Mouse (Mus musculus): ENCODE data around the gene Car9. TPM values are rescaled to one million over a fixed set of nuclear protein-coding genes. Genes with fewer than 3 reads are reported as not detected.

The Car9 gene
- total and polyA plus RNA-seq, 2 experiments from 2014 or later: 0.05 to 1.1 TPM

GRCm38 (mm10) chr4:43527880-43528279, 21.1 kb downstream of the Car9 start:
- DNase-seq (ENCODE audit: low spot score) (no peak), ATAC-seq (ENCODE audit: low FRiP score) (no peak)
- H3K4me2 ChIP-seq (ENCODE audit: low read depth, low read length, poor library complexity, severe bottlenecking): no peak overlapping the region
- no peaks in the 10 kb centered on the region for H3K9me3 ChIP-seq (ENCODE audit: low read length)
- no peak overlapping the region for H3K27ac ChIP-seq (ENCODE audit: low read depth, low read length)
- peak; percentile 53 for TF ChIP-seq CTCF (IDR thresholded peaks at IDR 0.05)
- no peak overlapping the region for H3K9ac ChIP-seq (replicated peaks; ENCODE audit: low read length, poor library complexity, severe bottlenecking)
- H3K4me3 ChIP-seq (ENCODE audit: low read depth, low read length): no peak overlapping the region
- H3K4me1 ChIP-seq (ENCODE audit: insufficient read depth, low read length): peaks cover 7% of the 10 kb centered on the region; the same call in 1 of the 2 replicates
- WGBS: 60% methylated on average over 5 of the region's 5 CpGs
- H3K27me3 ChIP-seq (ENCODE audit: insufficient read depth, low read length): peaks cover 10% of the 10 kb centered on the region
- H3K36me3 ChIP-seq (ENCODE audit: insufficient read depth, low read length): peaks cover 19% of the 10 kb centered on the region

GRCm38 (mm10) chr4:43528487-43528886, 21.7 kb downstream of the Car9 start:
- no peak for ATAC-seq (ENCODE audit: low FRiP score)

GRCm38 (mm10) chr4:43530081-43530501, 23.3 kb downstream of the Car9 start:
- TF ChIP-seq CTCF (IDR thresholded peaks at IDR 0.05): no peak
- Histone ChIP-seq H3K9ac (replicated peaks; ENCODE audit: low read length, poor library complexity, severe bottlenecking) (no peak overlapping the region), H3K27ac (ENCODE audit: low read depth, low read length) (no peak overlapping the region), H3K4me1 (ENCODE audit: insufficient read depth, low read length) (no peaks in the 10 kb centered on the region), H3K4me2 (ENCODE audit: low read depth, low read length, poor library complexity, severe bottlenecking) (no peak overlapping the region), H3K9me3 (ENCODE audit: low read length) (no peaks in the 10 kb centered on the region), H3K36me3 (ENCODE audit: insufficient read depth, low read length) (peaks cover 36% of the 10 kb centered on the region), H3K27me3 (ENCODE audit: insufficient read depth, low read length) (peaks cover 4% of the 10 kb centered on the region; the same call in 1 of the 2 replicates), H3K4me3 (ENCODE audit: low read depth, low read length) (no peak overlapping the region)
- ATAC-seq (ENCODE audit: low FRiP score) (no peak), DNase-seq (ENCODE audit: low spot score) (no peak)
- WGBS: 66% methylated on average over 8 of the region's 8 CpGs

More at GRCm38 (mm10) chr4:43528487-43528886, 21.7 kb downstream of the Car9 start:
- Histone ChIP-seq H3K4me3 (ENCODE audit: low read depth, low read length) (no peak overlapping the region), H3K9me3 (ENCODE audit: low read length) (no peaks in the 10 kb centered on the region), H3K36me3 (ENCODE audit: insufficient read depth, low read length) (peaks cover 25% of the 10 kb centered on the region), H3K27me3 (ENCODE audit: insufficient read depth, low read length) (peaks cover 4% of the 10 kb centered on the region; the same call in 1 of the 2 replicates), H3K27ac (ENCODE audit: low read depth, low read length) (no peak overlapping the region), H3K4me1 (ENCODE audit: insufficient read depth, low read length) (peaks cover 7% of the 10 kb centered on the region; the same call in 1 of the 2 replicates), H3K4me2 (ENCODE audit: low read depth, low read length, poor library complexity, severe bottlenecking) (no peak overlapping the region), H3K9ac (replicated peaks; ENCODE audit: low read length, poor library complexity, severe bottlenecking) (no peak overlapping the region)
- peak; percentile 44 for TF ChIP-seq CTCF (IDR thresholded peaks at IDR 0.05)
- 79% methylated on average over 9 of the region's 9 CpGs for WGBS
- DNase-seq (ENCODE audit: low spot score): no peak

GRCm38 (mm10) chr4:43530581-43530980, 23.8 kb downstream of the Car9 start:
- Histone ChIP-seq H3K27ac (ENCODE audit: low read depth, low read length) (no peak overlapping the region), H3K27me3 (ENCODE audit: insufficient read depth, low read length) (no peaks in the 10 kb centered on the region), H3K36me3 (ENCODE audit: insufficient read depth, low read length) (peaks cover 41% of the 10 kb centered on the region), H3K4me2 (ENCODE audit: low read depth, low read length, poor library complexity, severe bottlenecking) (no peak overlapping the region), H3K4me1 (ENCODE audit: insufficient read depth, low read length) (no peaks in the 10 kb centered on the region), H3K4me3 (ENCODE audit: low read depth, low read length) (no peak overlapping the region), H3K9ac (replicated peaks; ENCODE audit: low read length, poor library complexity, severe bottlenecking) (no peak overlapping the region), H3K9me3 (ENCODE audit: low read length) (no peaks in the 10 kb centered on the region)
- 20% methylated on average over 7 of the region's 7 CpGs for WGBS
- DNase-seq (ENCODE audit: low spot score) (peak; percentile 78), ATAC-seq (ENCODE audit: low FRiP score) (no peak)
- TF ChIP-seq CTCF (IDR thresholded peaks at IDR 0.05): peak; percentile 86

GRCm38 (mm10) chr4:43533270-43533669, 26.5 kb downstream of the Car9 start:
- H3K9me3 ChIP-seq (ENCODE audit: low read length): no peaks in the 10 kb centered on the region
- no peak for TF ChIP-seq CTCF (IDR thresholded peaks at IDR 0.05)
- 95% methylated on average over 8 of the region's 9 CpGs for WGBS

GRCm38 (mm10) chr4:43535628-43536027, 28.9 kb downstream of the Car9 start:
- Histone ChIP-seq H3K4me1 (ENCODE audit: insufficient read depth, low read length) (no peaks in the 10 kb centered on the region), H3K27ac (ENCODE audit: low read depth, low read length) (no peak overlapping the region), H3K4me3 (ENCODE audit: low read depth, low read length) (no peak overlapping the region), H3K9ac (replicated peaks; ENCODE audit: low read length, poor library complexity, severe bottlenecking) (no peak overlapping the region), H3K4me2 (ENCODE audit: low read depth, low read length, poor library complexity, severe bottlenecking) (no peak overlapping the region), H3K36me3 (ENCODE audit: insufficient read depth, low read length) (peaks cover 88% of the 10 kb centered on the region), H3K27me3 (ENCODE audit: insufficient read depth, low read length) (no peaks in the 10 kb centered on the region), H3K9me3 (ENCODE audit: low read length) (no peaks in the 10 kb centered on the region)
- 96% methylated on average over 8 of the region's 8 CpGs for WGBS
- no peak for DNase-seq (ENCODE audit: low spot score)
- no peak for ATAC-seq (ENCODE audit: low FRiP score)
- no peak for TF ChIP-seq CTCF (IDR thresholded peaks at IDR 0.05)

More at GRCm38 (mm10) chr4:43533270-43533669, 26.5 kb downstream of the Car9 start:
- no peak overlapping the region for H3K27ac ChIP-seq (ENCODE audit: low read depth, low read length)
- no peaks in the 10 kb centered on the region for H3K4me1 ChIP-seq (ENCODE audit: insufficient read depth, low read length)
- H3K4me3 ChIP-seq (ENCODE audit: low read depth, low read length): no peak overlapping the region
- peaks cover 65% of the 10 kb centered on the region for H3K36me3 ChIP-seq (ENCODE audit: insufficient read depth, low read length)
- no peaks in the 10 kb centered on the region for H3K27me3 ChIP-seq (ENCODE audit: insufficient read depth, low read length)
- DNase-seq (ENCODE audit: low spot score): no peak
- no peak for ATAC-seq (ENCODE audit: low FRiP score)
- H3K4me2 ChIP-seq (ENCODE audit: low read depth, low read length, poor library complexity, severe bottlenecking): no peak overlapping the region
- H3K9ac ChIP-seq (replicated peaks; ENCODE audit: low read length, poor library complexity, severe bottlenecking): no peak overlapping the region

Data from midbrain, postnatal 0 days (tissue).